Mouse (Mus musculus) heart, embryonic 11.5 days (tissue): ENCODE measurements at regions not wholly inside any gene's neighbourhood (a gene's known extent, or its start where the extent isn't known, plus 50 kb on each side); places are given as distances from the start of the nearest gene placed in this dataset.
"Not testable (repeated sequence)": the region's sequence is repeated elsewhere in the genome, so short reads cannot be mapped to it uniquely, and the experiment has no call there.

Experiments
- ATAC-seq: fragments of 200-750 bp; cut with Nextera tagmentation; replicated peaks from 2 replicates; pipeline ENCODE4 v1.8.0; 2017; ENCODE audit warnings: moderate library complexity; ENCODE audit not compliant: insufficient number of reproducible peaks, low FRiP score, low TSS enrichment
- H3K27ac ChIP-seq: fragments of 300-500 bp; sonication (generic); 2 replicates; pipeline ENCODE4 v1.5.1; 2014; ENCODE audit warnings: mild to moderate bottlenecking, low read depth, low read length
- H3K27me3 ChIP-seq: fragments of 300-500 bp; sonication (generic); 2 replicates; pipeline ENCODE4 v1.6.1; 2014; ENCODE audit warnings: mild to moderate bottlenecking, low read length, mixed read lengths; ENCODE audit not compliant: control insufficient read depth, insufficient read depth
- H3K36me3 ChIP-seq: fragments of 300-500 bp; sonication (generic); 2 replicates; pipeline ENCODE4 v1.6.1; 2014; ENCODE audit warnings: mild to moderate bottlenecking, low read length, moderate library complexity, mixed read lengths; ENCODE audit not compliant: control insufficient read depth, insufficient read depth
- H3K4me1 ChIP-seq: fragments of 300-500 bp; sonication (generic); 2 replicates; pipeline ENCODE4 v1.6.1; 2014; ENCODE audit warnings: low read length; ENCODE audit not compliant: control insufficient read depth, insufficient read depth
- H3K4me2 ChIP-seq: fragments of 300-500 bp; sonication (generic); 2 replicates; pipeline ENCODE4 v1.6.1; 2014; ENCODE audit warnings: mild to moderate bottlenecking, moderate library complexity
- H3K4me3 ChIP-seq: fragments of 300-500 bp; sonication (generic); 2 replicates; pipeline ENCODE4 v1.5.1; 2014; ENCODE audit warnings: low read depth, low read length
- H3K9ac ChIP-seq: fragments of 300-500 bp; sonication (generic); 2 replicates; pipeline ENCODE4 v1.6.1; 2014; ENCODE audit warnings: mild to moderate bottlenecking, low read depth, low read length, moderate library complexity
- H3K9me3 ChIP-seq: fragments of 300-500 bp; sonication (generic); replicated peaks from 2 replicates; pipeline ENCODE4 v1.6.1; 2016; ENCODE audit warnings: low read length; ENCODE audit not compliant: control insufficient read depth
- WGBS: fragments of 180-500 bp; shearing (Covaris S2); extraction: QIAGEN DNeasy Blood & Tissue Kit; methylation state at CpG from one replicate; pipeline ENCODE4 v1.1.7; 2014; ENCODE audit not compliant: insufficient replicate concordance; 5-methylcytosine and 5-hydroxymethylcytosine counted together

GRCm38 (mm10) chr14:53777375-53777774 lies 476.5 kb downstream of the Dad1 start:
- Histone ChIP-seq H3K36me3 (no peaks in the 10 kb centered on the region), H3K4me3 (no peak overlapping the region), H3K4me2 (no peak overlapping the region), H3K4me1 (no peaks in the 10 kb centered on the region), H3K9ac (no peak overlapping the region), H3K9me3 (no peaks in the 10 kb centered on the region), H3K27ac (no peak overlapping the region), H3K27me3 (no peaks in the 10 kb centered on the region)
- 66% methylated on average over 3 of the region's 3 CpGs for WGBS
- ATAC-seq = no peak

- not testable (repeated sequence) for H3K27ac ChIP-seq, ATAC-seq, H3K9ac ChIP-seq, H3K4me2 ChIP-seq, H3K27me3 ChIP-seq, H3K36me3 ChIP-seq, H3K9me3 ChIP-seq, H3K4me3 ChIP-seq, H3K4me1 ChIP-seq
- WGBS = 46% methylated on average over 1 of the region's 1 CpGs
These were observed 477.2 kb downstream of the Dad1 start for GRCm38 (mm10) chr14:53776717-53777116.

GRCm38 (mm10) chr14:53766501-53766900 lies 487.4 kb downstream of the Dad1 start:
- not testable (repeated sequence) for H3K9me3 ChIP-seq, H3K36me3 ChIP-seq, H3K4me3 ChIP-seq, H3K27me3 ChIP-seq, ATAC-seq, H3K9ac ChIP-seq, H3K27ac ChIP-seq, H3K4me1 ChIP-seq, H3K4me2 ChIP-seq
- WGBS = 63% methylated on average over 6 of the region's 6 CpGs

- not testable (repeated sequence) for ATAC-seq
These were observed 488.0 kb downstream of the Dad1 start for GRCm38 (mm10) chr14:53765918-53766317.

GRCm38 (mm10) chr14:53760578-53760977 lies 493.3 kb downstream of the Dad1 start:
- not testable (repeated sequence) for H3K4me1 ChIP-seq, H3K4me2 ChIP-seq, H3K4me3 ChIP-seq, H3K36me3 ChIP-seq, H3K27me3 ChIP-seq, H3K9ac ChIP-seq, H3K27ac ChIP-seq, ATAC-seq, H3K9me3 ChIP-seq
- WGBS = 65% methylated on average over 2 of the region's 2 CpGs

More at GRCm38 (mm10) chr14:53765918-53766317, 488.0 kb downstream of the Dad1 start:
- H3K4me2 ChIP-seq, H3K9ac ChIP-seq, H3K4me1 ChIP-seq, H3K27ac ChIP-seq, H3K27me3 ChIP-seq, H3K9me3 ChIP-seq, H3K36me3 ChIP-seq, H3K4me3 ChIP-seq: not testable (repeated sequence)
- 55% methylated on average over 1 of the region's 1 CpGs for WGBS

- not testable (repeated sequence) for ATAC-seq, H3K27ac ChIP-seq
- 60% methylated on average over 4 of the region's 4 CpGs for WGBS
These were observed 496.1 kb downstream of the Dad1 start for GRCm38 (mm10) chr14:53757782-53758181.

GRCm38 (mm10) chr14:53757095-53757494 lies 496.8 kb downstream of the Dad1 start:
- not testable (repeated sequence) for H3K9me3 ChIP-seq, H3K4me3 ChIP-seq, H3K27me3 ChIP-seq, H3K9ac ChIP-seq, H3K36me3 ChIP-seq, H3K4me2 ChIP-seq, H3K4me1 ChIP-seq, H3K27ac ChIP-seq, ATAC-seq
- WGBS = no CpG with 5 or more reads among the region's 1 CpGs

More at GRCm38 (mm10) chr14:53757782-53758181, 496.1 kb downstream of the Dad1 start:
- H3K4me2 ChIP-seq, H3K9ac ChIP-seq, H3K27me3 ChIP-seq, H3K9me3 ChIP-seq, H3K4me1 ChIP-seq, H3K4me3 ChIP-seq, H3K36me3 ChIP-seq: not testable (repeated sequence)

- ATAC-seq = no peak
- Histone ChIP-seq H3K4me3 (no peak overlapping the region), H3K4me2 (no peak overlapping the region), H3K9ac (no peak overlapping the region), H3K27me3 (no peaks in the 10 kb centered on the region), H3K9me3 (no peaks in the 10 kb centered on the region), H3K36me3 (no peaks in the 10 kb centered on the region), H3K27ac (no peak overlapping the region), H3K4me1 (no peaks in the 10 kb centered on the region)
- WGBS = 40% methylated on average over 4 of the region's 4 CpGs
These were observed 503.0 kb downstream of the Dad1 start for GRCm38 (mm10) chr14:53750703-53751441.

GRCm38 (mm10) chr14:53743552-53743951 lies 510.4 kb downstream of the Dad1 start:
- not testable (repeated sequence) for H3K27me3 ChIP-seq, H3K9me3 ChIP-seq, H3K9ac ChIP-seq, H3K4me2 ChIP-seq, H3K4me3 ChIP-seq, ATAC-seq, H3K27ac ChIP-seq, H3K36me3 ChIP-seq, H3K4me1 ChIP-seq
- WGBS = 85% methylated on average over 3 of the region's 3 CpGs
